Mouse (Mus musculus) kidney, postnatal 36 days (tissue): ENCODE results near the gene Cdh6.
A peak's percentile ranks its signal among the peaks of the same experiment; 100 is the strongest.

ENCODE experiments used
- DNase-seq, 2 experiments: peaks; one replicate each; pipeline ENCODE4 v3.0.0; 2021 to 2022; ENCODE audit warnings: mixed read lengths in 2 of 2

Gene Cdh6

DNA sequence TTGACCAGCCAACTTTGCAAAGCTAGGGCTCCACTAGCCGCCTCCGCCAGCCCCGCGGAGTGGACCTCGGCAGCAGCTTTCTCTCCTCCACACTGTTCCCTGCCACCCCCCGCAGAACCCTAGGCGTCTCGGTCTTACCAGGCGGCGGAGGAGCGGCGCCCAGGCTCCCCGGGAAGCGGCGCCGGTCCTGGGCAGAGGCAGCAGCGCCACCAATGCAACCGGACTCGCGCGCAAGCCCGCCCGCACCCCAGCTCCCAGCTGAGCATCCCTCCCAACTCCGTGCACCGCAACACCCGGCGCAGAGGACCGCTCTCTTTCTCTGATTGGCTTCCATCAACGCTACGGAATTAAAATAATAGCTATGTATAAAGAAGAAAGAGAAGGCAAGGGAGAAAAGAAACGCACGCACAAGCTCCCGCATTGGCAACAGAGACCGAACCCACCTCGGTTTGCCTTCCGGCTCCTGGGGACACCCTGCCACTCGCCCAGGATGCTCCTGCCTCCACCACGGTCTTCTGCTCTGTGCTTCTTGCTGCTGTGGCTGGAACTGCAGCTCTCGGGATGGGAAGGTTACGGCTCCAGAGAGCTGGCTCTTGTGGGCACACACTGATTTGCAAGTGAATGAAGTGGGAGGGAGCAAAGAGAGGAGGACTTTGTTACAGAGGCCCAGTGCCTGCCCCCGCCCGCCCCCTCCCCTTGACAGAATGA, at the start of gene Cdh6:
TSS of gene Cdh6 (minus strand) at position 605 of the 708 bp plus-strand sequence.
- peak; percentile 61 to 79 for DNase-seq

GRCm38 (mm10) chr15:13219727-13220454, 46.4 kb upstream of the Cdh6 start:
- no peak for DNase-seq

- no peak for DNase-seq
Measured at GRCm38 (mm10) chr15:13217800-13218199, 44.3 kb upstream of the Cdh6 start.

DNA sequence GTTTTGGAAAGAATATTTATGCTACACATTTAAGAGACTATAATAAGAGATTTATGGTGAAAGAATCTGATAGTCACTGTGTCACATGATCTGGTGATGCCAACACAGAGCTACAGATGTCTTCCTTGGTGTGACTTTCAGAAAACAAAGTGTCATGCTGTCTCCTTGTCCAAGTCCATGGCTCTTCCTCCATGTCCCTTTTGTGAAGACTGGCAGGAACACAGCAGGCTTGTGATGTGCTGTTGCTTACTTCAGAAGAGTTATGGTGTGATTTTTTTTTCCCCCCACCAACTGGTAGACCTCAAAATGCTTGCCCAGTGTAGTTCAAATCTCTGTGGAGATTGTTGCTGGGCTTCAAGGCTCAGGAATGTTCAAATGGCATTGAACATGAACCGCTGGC, 43.7 kb upstream of the Cdh6 start:
- DNase-seq, result no peak

DNA sequence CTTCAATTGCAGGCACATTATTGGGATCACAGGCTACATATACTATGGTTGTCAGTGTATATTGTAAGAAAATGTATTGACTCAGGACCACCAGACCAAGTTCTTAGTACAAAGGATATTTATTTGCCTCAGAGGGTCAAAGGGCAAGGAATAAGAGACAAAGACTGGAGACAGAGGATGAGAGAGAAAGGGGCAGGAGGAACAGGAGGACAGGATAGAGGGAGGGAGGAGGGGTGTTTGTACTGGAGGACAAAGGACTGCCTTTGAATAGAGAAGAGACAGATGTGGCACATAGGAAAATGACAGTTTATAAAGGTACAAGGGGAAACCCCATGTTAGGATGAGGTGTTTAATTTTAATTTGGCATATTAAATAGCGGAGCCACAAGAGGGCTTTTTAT, 39.5 kb upstream of the Cdh6 start:
- no peak for DNase-seq

GRCm38 (mm10) chr15:13212027-13212685, 38.7 kb upstream of the Cdh6 start:
- DNase-seq, result no peak

DNA sequence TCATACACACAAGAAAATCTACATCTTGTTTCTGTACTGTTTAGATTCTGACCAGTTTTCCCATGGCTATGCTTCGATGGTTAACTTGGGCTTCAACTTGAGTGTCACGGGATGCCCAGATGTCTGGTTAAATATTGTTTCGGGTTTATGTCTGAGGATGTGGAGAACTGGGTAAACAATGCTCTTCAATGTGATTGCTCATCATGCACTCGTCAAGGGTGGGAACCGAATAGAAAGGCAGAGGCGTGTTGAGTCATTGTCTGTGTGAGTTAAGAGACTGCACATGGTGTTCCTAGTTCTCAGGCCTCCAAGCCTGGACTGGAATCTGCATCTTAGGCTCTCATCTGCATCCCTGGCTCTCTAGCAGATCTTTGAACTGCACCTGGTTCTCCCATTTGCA, 36.7 kb upstream of the Cdh6 start:
- peak in 1 of 2 experiments; percentile 10 for DNase-seq

DNA sequence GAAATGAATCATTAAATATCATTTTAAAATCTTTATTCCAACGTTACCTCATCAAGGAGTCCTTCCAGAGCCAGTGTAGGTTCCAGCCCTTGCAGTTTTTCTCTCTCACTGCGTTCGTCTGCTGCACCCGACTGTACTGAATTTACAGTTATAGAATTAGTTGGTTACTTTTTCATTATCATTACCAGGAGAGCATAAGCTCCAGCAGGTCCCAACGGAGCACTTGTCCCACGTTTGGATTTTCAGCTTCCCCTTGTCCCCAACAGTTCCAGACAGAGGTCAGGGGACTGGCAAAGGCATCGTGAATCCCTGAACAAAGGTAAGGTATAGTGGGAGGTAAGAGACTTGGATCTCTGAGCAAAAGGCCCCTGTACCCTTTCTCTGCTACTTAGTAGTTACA, 35.2 kb upstream of the Cdh6 start:
- no peak for DNase-seq

DNA sequence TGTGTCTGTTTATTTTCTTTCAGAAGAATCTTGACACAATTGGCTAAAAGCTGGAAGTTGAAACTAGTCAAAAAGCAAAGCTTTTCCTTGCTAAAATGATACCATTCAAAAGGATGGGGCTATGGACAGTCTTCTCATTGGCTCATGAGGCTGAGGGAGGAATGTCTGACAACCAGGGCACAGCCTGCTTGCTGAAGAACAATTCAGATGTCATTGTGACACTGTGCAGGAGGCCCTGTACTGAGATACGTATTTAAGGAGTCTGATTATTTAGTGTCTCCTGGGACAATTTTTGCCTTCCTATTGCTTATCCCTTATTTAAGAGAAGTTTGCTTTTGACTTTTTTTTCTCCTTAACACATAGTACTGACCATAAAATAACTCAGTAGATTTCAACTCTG, 22.8 kb upstream of the Cdh6 start:
- no peak for DNase-seq

DNA sequence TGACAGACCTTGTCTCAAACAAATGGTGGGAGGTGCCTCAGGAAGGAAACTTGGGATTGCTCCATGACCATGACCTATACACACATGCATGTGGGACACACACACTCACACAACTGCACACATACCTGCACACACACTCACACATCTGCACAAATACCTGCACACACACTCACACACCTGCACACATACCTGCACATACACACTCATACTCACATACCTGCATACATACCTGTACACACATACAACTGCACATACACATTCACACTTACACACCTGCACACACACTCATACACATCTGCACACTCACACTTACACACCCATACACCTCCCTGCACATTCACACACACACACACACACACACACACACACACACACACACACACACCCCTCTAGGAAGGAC, 20.6 kb upstream of the Cdh6 start:
- DNase-seq, result no peak

DNA sequence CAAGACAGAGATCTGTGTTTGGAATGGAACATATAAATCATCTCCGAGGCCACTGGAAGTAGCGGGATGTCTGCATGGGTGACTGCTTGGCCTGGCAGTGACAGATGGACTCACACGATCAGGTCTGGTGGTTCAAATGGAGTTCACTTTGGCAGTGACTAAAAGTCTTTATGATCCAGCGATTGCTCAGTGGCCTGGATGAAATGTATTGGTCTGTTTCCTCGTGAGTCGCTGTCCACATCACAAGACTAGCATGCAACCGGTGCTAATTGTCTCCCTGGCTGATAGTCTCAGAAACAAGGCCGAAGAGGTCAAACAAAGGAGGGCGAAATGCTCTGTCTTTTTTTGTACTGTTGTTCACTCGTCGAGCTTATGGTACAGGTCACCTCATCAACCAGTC, 19.6 kb upstream of the Cdh6 start:
- DNase-seq, result no peak

GRCm38 (mm10) chr15:13183661-13184060, 10.2 kb upstream of the Cdh6 start:
- no peak for DNase-seq

- no peak for DNase-seq
Measured at GRCm38 (mm10) chr15:13181430-13181829, 8.0 kb upstream of the Cdh6 start.

GRCm38 (mm10) chr15:13181014-13181413, 7.5 kb upstream of the Cdh6 start:
- peak; percentile 12 to 46 for DNase-seq

DNA sequence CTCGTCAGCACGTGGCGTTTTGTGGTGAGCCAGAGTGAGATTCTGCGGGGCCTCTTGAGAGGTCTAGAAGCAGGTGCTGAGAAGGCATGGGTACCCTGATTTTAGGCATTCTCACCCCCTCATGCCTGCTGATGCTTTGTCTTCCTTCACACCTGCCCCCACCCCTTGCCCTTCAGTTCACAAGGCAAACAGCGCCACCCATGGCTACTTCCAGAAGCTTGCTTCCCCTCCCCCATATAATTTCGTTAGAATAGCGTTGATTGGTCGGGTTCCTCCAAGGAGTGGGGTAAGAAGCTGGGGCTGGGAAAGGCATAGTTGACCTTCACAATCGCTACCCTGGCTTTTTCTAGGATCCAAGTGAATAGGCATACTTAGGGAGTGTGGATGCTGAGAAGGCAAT, 2.5 kb upstream of the Cdh6 start:
- peak; percentile 7 to 21 for DNase-seq

DNA sequence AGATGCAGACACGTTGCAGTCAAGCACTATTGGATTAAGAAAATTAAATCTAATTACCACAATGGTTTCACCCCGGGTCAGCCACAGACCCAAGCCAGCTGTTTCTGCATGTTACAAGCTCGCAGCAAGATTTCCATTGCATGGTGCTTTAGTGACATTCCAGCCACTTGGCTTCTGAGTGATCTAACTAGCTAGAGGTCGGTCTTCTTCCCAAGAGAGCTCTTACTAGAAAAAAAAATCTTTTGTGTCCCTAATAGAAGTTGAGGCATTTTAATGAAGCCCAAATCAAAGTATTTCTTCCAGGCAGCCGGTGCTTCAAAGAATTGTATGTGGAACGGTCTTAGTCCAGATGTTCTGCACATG, 1.1 kb upstream of the Cdh6 start:
- peak; percentile 9 to 14 for DNase-seq

DNA sequence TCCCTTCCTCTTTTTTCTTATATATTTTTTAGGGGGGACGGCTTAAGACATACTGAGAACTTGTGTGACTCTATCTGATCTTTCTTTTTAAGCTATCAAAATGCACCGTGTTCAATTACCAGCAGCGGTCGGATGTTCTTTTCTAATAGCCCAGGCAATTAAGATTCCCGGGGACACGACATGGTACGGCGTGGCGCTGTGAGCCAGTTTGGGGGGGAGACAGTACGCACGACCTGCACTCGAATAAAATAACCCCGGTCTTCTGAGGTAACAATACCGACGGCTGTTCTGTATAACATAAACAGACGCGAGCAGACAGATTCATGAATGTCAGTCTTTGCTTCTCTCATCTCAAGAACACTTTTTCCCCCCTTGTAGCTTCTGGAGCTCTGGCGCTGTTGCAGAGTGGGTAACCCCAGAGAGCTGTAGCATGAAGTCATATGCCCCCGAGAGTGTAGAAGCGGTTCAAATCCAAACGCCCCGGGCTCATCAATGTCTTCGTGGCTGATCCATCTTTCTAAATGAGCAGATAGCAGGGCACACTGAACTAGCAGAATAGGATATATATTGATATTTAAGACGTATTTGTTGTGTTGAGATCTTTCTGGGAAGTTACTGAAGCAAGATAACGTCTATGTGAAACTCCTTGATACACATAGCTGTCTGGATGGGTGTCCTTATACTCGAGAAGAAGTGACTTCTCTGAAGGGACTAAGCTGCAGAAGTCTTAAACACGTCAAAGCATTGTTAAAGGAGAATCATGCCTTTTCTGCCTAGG, 554 bp upstream of the Cdh6 start:
- DNase-seq, result no peak

- DNase-seq, result peak; percentile 22 to 40
Measured at GRCm38 (mm10) chr15:13172365-13173070, 957 bp downstream of the Cdh6 start.

- peak; percentile 76 to 79 for DNase-seq
Measured at GRCm38 (mm10) chr15:13171486-13172364, 1.8 kb downstream of the Cdh6 start.

- DNase-seq, result no peak
Measured at GRCm38 (mm10) chr15:13165094-13165885, 8.2 kb downstream of the Cdh6 start.

GRCm38 (mm10) chr15:13155820-13156219, 17.7 kb downstream of the Cdh6 start:
- no peak for DNase-seq
